Mouse (Mus musculus) embryo, embryonic 9.5 days (tissue): ENCODE data around the gene Adamts9.

Source experiments
- DNase-seq: peaks from one replicate; pipeline ENCODE4 v3.0.0-alpha.2; 2017; ENCODE audit errors: extremely low spot score

Adamts9 gene

GRCm38 (mm10) chr6:92726121-92726520 lies 217.2 kb downstream of the Adamts9 start:
- no peak for DNase-seq

- no peak for DNase-seq
These were observed 218.9 kb downstream of the Adamts9 start for GRCm38 (mm10) chr6:92724394-92724793.
